ENCODE assay signal across 13 mouse cellular contexts in the genomic region with DNA sequence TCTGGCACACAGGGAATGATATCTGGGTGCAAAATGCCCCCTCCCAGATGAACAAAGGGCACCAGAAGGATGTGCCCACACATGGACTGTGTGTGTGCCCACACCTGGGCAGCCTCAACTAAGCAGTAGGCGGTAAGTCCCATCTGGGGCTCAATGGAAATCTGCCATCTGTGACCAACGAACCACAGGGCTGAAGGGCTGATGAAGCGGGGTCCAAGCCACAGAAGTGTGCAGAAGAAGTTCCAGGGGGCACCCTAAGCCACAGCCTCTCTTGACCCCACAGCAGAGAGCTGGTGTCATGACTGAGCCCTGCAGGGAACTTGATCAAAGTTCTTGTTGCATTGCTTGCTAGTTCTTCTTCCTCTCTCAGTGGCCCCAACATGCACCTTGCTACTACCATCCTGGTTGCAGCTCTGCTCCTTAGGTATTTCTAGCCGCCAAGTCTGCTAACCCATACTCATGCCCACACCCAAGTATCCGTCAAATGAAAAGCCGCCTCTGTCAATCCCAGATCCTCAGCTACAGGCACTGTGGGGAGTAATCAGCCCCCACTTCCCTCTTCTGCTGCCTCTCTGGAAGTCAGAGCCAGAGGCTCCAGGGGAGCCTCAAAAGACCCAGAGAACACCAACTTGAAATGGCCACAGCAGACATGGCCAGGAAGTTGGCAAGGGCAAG. TPM values are rescaled to one million over a fixed set of nuclear protein-coding genes. Genes with fewer than 3 reads are reported as not detected.
DNase-seq lines count a peak whose midpoint lies in the region; ATAC-seq and TF ChIP-seq lines count a peak whose summit lies in the region.
"Had no signal": no experiment of that assay in that cellular context is flagged by ENCODE, and none has a peak within 500 bp of the region (broad histone marks: within the 10 kb centered on the region; RNA-seq: fewer than 3 reads in every experiment).

No protein-coding gene starts in this region.

- no peaks in the 10 kb centered on the region for H3K27me3 ChIP-seq in heart, embryonic 16.5 days (ENCODE audit: control insufficient read depth, insufficient read depth, low read length)
- H3K27me3 ChIP-seq in thymus, adult 2 months (ENCODE audit: control insufficient read depth, insufficient read depth, low read length): no peaks in the 10 kb centered on the region
- H3K27me3 ChIP-seq in liver, postnatal 0 days (ENCODE audit: insufficient read depth, low read length): no peaks in the 10 kb centered on the region
- H3K27me3 ChIP-seq: midbrain, embryonic 12.5 days had no signal

- H3K27ac ChIP-seq in heart, embryonic 16.5 days (ENCODE audit: low read length): peak overlapping the region; percentile 28; the same call in 1 of the 2 replicates
- peak overlapping the region; percentile 44; the same call in 1 of the 2 replicates for H3K27ac ChIP-seq in thymus, adult 2 months (ENCODE audit: control insufficient read depth, insufficient read depth, low read length)
- peak overlapping the region; percentile 93 for H3K27ac ChIP-seq in liver, postnatal 0 days (ENCODE audit: low read depth)
- H3K27ac ChIP-seq: liver, embryonic 14.5 days; midbrain, embryonic 12.5 days had no signal

- no peak overlapping the region for H3K4me3 ChIP-seq in heart, embryonic 16.5 days (ENCODE audit: low read length)
- H3K4me3 ChIP-seq in thymus, adult 2 months (ENCODE audit: control insufficient read depth, insufficient read depth, low read length): no peak overlapping the region
- H3K4me3 ChIP-seq in liver, postnatal 0 days (ENCODE audit: low read depth, low read length): no peak overlapping the region
- H3K4me3 ChIP-seq: midbrain, embryonic 12.5 days had no signal

- no peak overlapping the region for H3K9ac ChIP-seq in heart, embryonic 16.5 days (ENCODE audit: low read length)
- H3K9ac ChIP-seq in liver, postnatal 0 days (replicated peaks): no peak overlapping the region; the same call in 1 of the 2 replicates
- H3K9ac ChIP-seq: liver, embryonic 14.5 days; midbrain, embryonic 12.5 days had no signal

- no peak for DNase-seq in heart, postnatal 25 days (ENCODE audit: low spot score)
- no peak for DNase-seq in thymus, adult 2 months
- DNase-seq in thymus, postnatal 10 days (ENCODE audit: low spot score in 2 of 2): no peak
- peak; percentile 27 for DNase-seq in liver, postnatal 0 days
- no peak for DNase-seq in urinary bladder, postnatal 10 days (ENCODE audit: low spot score)
- DNase-seq in adrenal gland, postnatal 14 days: no peak
- no peak for DNase-seq in layer of hippocampus, postnatal 25 days (ENCODE audit: extremely low spot score in 1 of 2, low spot score in 1 of 2)
- DNase-seq: heart, postnatal 4 days; right cerebral cortex, postnatal 4 days had no signal

- no peak for TF ChIP-seq EP300 in liver, postnatal 0 days (IDR thresholded peaks at IDR 0.05; ENCODE audit: low read depth)

- H3K4me1 ChIP-seq in heart, embryonic 16.5 days (ENCODE audit: control insufficient read depth, insufficient read depth, low read length): peaks cover 41% of the 10 kb centered on the region
- peaks cover 55% of the 10 kb centered on the region for H3K4me1 ChIP-seq in thymus, adult 2 months (replicated peaks; ENCODE audit: control insufficient read depth, insufficient read depth, low read length)
- H3K4me1 ChIP-seq in liver, postnatal 0 days (ENCODE audit: insufficient read depth): peaks cover 56% of the 10 kb centered on the region

- no peak overlapping the region for H3K4me2 ChIP-seq in heart, embryonic 16.5 days (ENCODE audit: low read depth, low read length)
- H3K4me2 ChIP-seq in liver, postnatal 0 days (ENCODE audit: low read depth, low read length): peak overlapping the region; percentile 52
- H3K4me2 ChIP-seq: midbrain, embryonic 12.5 days had no signal

- WGBS in heart, embryonic 16.5 days: 81% methylated on average over 6 of the region's 6 CpGs
- 45% methylated on average over 6 of the region's 6 CpGs for WGBS in thymus, adult 2 months
- WGBS in liver, postnatal 0 days (ENCODE audit: insufficient replicate concordance): 41% methylated on average over 6 of the region's 6 CpGs

- TF ChIP-seq POLR2A in thymus, adult 2 months (IDR thresholded peaks at IDR 0.05; ENCODE audit: control insufficient read depth, extremely low read depth, insufficient read depth, low read length, poor library complexity): no peak

- no peak for ATAC-seq in heart, embryonic 16.5 days (replicated peaks; ENCODE audit: extremely low read depth, insufficient read depth, low FRiP score)
- ATAC-seq in liver, postnatal 0 days: peak; percentile 3; the same call in 1 of the 2 replicates
- ATAC-seq: forebrain, embryonic 16.5 days had no signal

- intact Hi-C loops in heart, postnatal 25 days (cut with DNase I): no loop called here

- H3K9me3 ChIP-seq in heart, embryonic 16.5 days (replicated peaks; ENCODE audit: control insufficient read depth, low read length): no peaks in the 10 kb centered on the region
- H3K9me3 ChIP-seq in liver, postnatal 0 days (ENCODE audit: low read length): no peaks in the 10 kb centered on the region
- H3K9me3 ChIP-seq: midbrain, embryonic 12.5 days had no signal

- TF ChIP-seq CTCF in thymus, adult 2 months (IDR thresholded peaks at IDR 0.05; ENCODE audit: borderline replicate concordance, control insufficient read depth, extremely low read depth, insufficient read depth, low read length, poor library complexity): no peak
- TF ChIP-seq CTCF in liver, postnatal 0 days (IDR thresholded peaks at IDR 0.05; ENCODE audit: low read depth): peak; percentile 29; the same call in 1 of the 2 replicates

- H3K36me3 ChIP-seq in heart, embryonic 16.5 days (ENCODE audit: control insufficient read depth, insufficient read depth): no peaks in the 10 kb centered on the region
- H3K36me3 ChIP-seq in thymus, adult 2 months (ENCODE audit: control insufficient read depth, insufficient read depth, low read length): no peaks in the 10 kb centered on the region
- H3K36me3 ChIP-seq in liver, postnatal 0 days (replicated peaks; ENCODE audit: insufficient read depth, low read length): no peaks in the 10 kb centered on the region
- H3K36me3 ChIP-seq: midbrain, embryonic 12.5 days had no signal

RNA-seq across cellular contexts. Expression of a gene that starts 58.7 kb away (rescaled TPM):
- polyA plus RNA-seq in heart, embryonic 16.5 days (2015; fragmentation: Nextera tagmentation; extraction: Ambion mirVana): 7.2 and 8.8 TPM in 2 replicates
- 1 to 10 TPM; 8.3 to 8.9 TPM for total RNA-seq in heart, postnatal 25 days (2021)
- polyA plus RNA-seq in thymus, adult 2 months (2012; rRNA removed): 34.2 and 36.9 TPM in 2 replicates
- 3.6 TPM in 2 replicates for polyA plus RNA-seq in liver, postnatal 0 days (2015; fragmentation: Nextera tagmentation; extraction: Ambion mirVana)
- total RNA-seq in adrenal gland, postnatal 14 days (2021): 72.0 and 79.8 TPM in 2 replicates
- 10 to 100 TPM; 56.4 to 66.2 TPM for total RNA-seq in layer of hippocampus, postnatal 25 days (2021)

Comparison
In these comparisons a context has a peak if more than half of its experiments do, and no peak if none do; other contexts are left out.
1. H3K27ac ChIP-seq: peak in every context shown above with its lines; median percentile 93 in liver, postnatal 0 days; 44 in thymus, adult 2 months; 28 in heart, embryonic 16.5 days.